Mouse (Mus musculus) retina, embryonic 14.5 days (tissue): Measurements from ENCODE around the gene Gm20547.
"Not testable (repeated sequence)": the region's sequence is repeated elsewhere in the genome, so short reads cannot be mapped to it uniquely, and the experiment has no call there.

ENCODE experiments used
- DNase-seq: peaks from one replicate; pipeline ENCODE4 v3.0.0-alpha.2; 2015; ENCODE audit warnings: low spot score

The Gm20547 gene

GRCm38 (mm10) chr17:34853511-34853910 is 28.3 kb downstream of the Gm20547 start:
- DNase-seq = no peak

- DNase-seq = no peak
Observed at GRCm38 (mm10) chr17:34850517-34851125, 31.2 kb downstream of the Gm20547 start.

GRCm38 (mm10) chr17:34849722-34850516 is 31.9 kb downstream of the Gm20547 start, which contains the start of the genes Skiv2l and Nelfe:
TSS of gene Skiv2l (minus strand) at chr17:34850210.
TSS of gene Nelfe (plus strand) at chr17:34850391.
- peak; percentile 98 for DNase-seq

GRCm38 (mm10) chr17:34847615-34848014 is 34.2 kb downstream of the Gm20547 start:
- no peak for DNase-seq

GRCm38 (mm10) chr17:34847192-34847591 is 34.6 kb downstream of the Gm20547 start:
- DNase-seq = no peak

GRCm38 (mm10) chr17:34844884-34845283 is 37.0 kb downstream of the Gm20547 start:
- no peak for DNase-seq

- DNase-seq = no peak
Observed at GRCm38 (mm10) chr17:34840736-34841307, 41.0 kb downstream of the Gm20547 start.

GRCm38 (mm10) chr17:34838785-34839184 is 43.1 kb downstream of the Gm20547 start:
- no peak for DNase-seq

- no peak for DNase-seq
Observed at GRCm38 (mm10) chr17:34837464-34838324, 44.1 kb downstream of the Gm20547 start.

GRCm38 (mm10) chr17:34836856-34837221 is 45.0 kb downstream of the Gm20547 start, which contains the start of the genes Stk19 and Dxo:
TSS of gene Stk19 (minus strand) at chr17:34836945.
TSS of gene Dxo (plus strand) at chr17:34837019.
- peak; percentile 99 for DNase-seq

GRCm38 (mm10) chr17:34836155-34836855 is 45.5 kb downstream of the Gm20547 start:
- DNase-seq = no peak

GRCm38 (mm10) chr17:34830776-34831175 is 51.1 kb downstream of the Gm20547 start:
- not testable (repeated sequence) for DNase-seq

- DNase-seq = no peak
Observed at GRCm38 (mm10) chr17:34814818-34815370, 66.9 kb downstream of the Gm20547 start.

GRCm38 (mm10) chr17:34813747-34814146 is 68.1 kb downstream of the Gm20547 start:
- peak; percentile 66 for DNase-seq

- no peak for DNase-seq
Observed at GRCm38 (mm10) chr17:34811275-34811674, 70.6 kb downstream of the Gm20547 start.

- DNase-seq = not testable (repeated sequence)
Observed at GRCm38 (mm10) chr17:34810811-34811210, 71.0 kb downstream of the Gm20547 start.

GRCm38 (mm10) chr17:34810411-34810810 is 71.4 kb downstream of the Gm20547 start:
- not testable (repeated sequence) for DNase-seq

- no peak for DNase-seq
Observed at GRCm38 (mm10) chr17:34808599-34809205, 73.1 kb downstream of the Gm20547 start.

- DNase-seq = no peak
Observed at GRCm38 (mm10) chr17:34807176-34807575, 74.7 kb downstream of the Gm20547 start.
